Mouse (Mus musculus) MEL (cell line): ENCODE data around the gene Hlcs.

Source experiments
- CHD2 ChIP-seq: IDR thresholded peaks from 2 replicates; pipeline ENCODE4 v1.6.1; 2011; ENCODE audit warnings: low read length, improper control_type of control experiment
- CTCF ChIP-seq, 3 experiments: IDR thresholded peaks in 2 of 3; conservative IDR thresholded peaks in 1 of 3; 2 replicates each; pipeline ENCODE4 v1.5.1; 2011 to 2012; ENCODE audit warnings: low read length in 3 of 3, low read depth in 2 of 3, mild to moderate bottlenecking in 2 of 3, improper control_type of control experiment in 1 of 3, inconsistent platforms in 1 of 3, mixed read lengths in 1 of 3, moderate library complexity in 1 of 3; ENCODE audit not compliant: control insufficient read depth in 1 of 3, insufficient read depth in 1 of 3, poor library complexity in 1 of 3, severe bottlenecking in 1 of 3
- E2F4 ChIP-seq: IDR thresholded peaks from 2 replicates; pipeline ENCODE4 v1.6.1; 2011; ENCODE audit warnings: low read depth, low read length, improper control_type of control experiment, borderline replicate concordance
- EP300 ChIP-seq, 2 experiments: IDR thresholded peaks; 2 replicates each; pipeline ENCODE4 v1.6.1; 2011; ENCODE audit warnings: improper control_type of control experiment in 2 of 2, low read length in 2 of 2, low read depth in 1 of 2, mild to moderate bottlenecking in 1 of 2
- ETS1 ChIP-seq: IDR thresholded peaks from 2 replicates; pipeline ENCODE4 v1.6.1; 2012; ENCODE audit warnings: low read depth, mild to moderate bottlenecking, inconsistent platforms, low read length, improper control_type of control experiment, moderate library complexity
- GATA1 ChIP-seq: IDR thresholded peaks from 2 replicates; pipeline ENCODE4 v1.6.1; 2011; ENCODE audit warnings: low read depth, low read length, improper control_type of control experiment
- HCFC1 ChIP-seq: IDR thresholded peaks from 2 replicates; pipeline ENCODE4 v1.6.1; 2012; ENCODE audit warnings: low read depth, mild to moderate bottlenecking, inconsistent platforms, low read length, improper control_type of control experiment, moderate library complexity
- MAFK ChIP-seq: IDR thresholded peaks from 2 replicates; pipeline ENCODE4 v1.6.1; 2011; ENCODE audit warnings: low read depth, mild to moderate bottlenecking, low read length, improper control_type of control experiment, borderline replicate concordance
- MAX ChIP-seq: IDR thresholded peaks from 2 replicates; pipeline ENCODE4 v1.6.1; 2011; ENCODE audit warnings: low read length, improper control_type of control experiment
- POLR2A ChIP-seq, 2 experiments: IDR thresholded peaks; 2 replicates each; pipeline ENCODE4 v1.6.1; 2011 to 2012; ENCODE audit warnings: low read length in 2 of 2, mild to moderate bottlenecking in 2 of 2, control low read depth in 1 of 2, improper control_type of control experiment in 1 of 2, low read depth in 1 of 2, moderate library complexity in 1 of 2; ENCODE audit not compliant: control insufficient read depth in 1 of 2, insufficient read depth in 1 of 2, poor library complexity in 1 of 2
- ZC3H11A ChIP-seq: IDR thresholded peaks from 2 replicates; pipeline ENCODE4 v1.6.1; 2012; ENCODE audit warnings: low read depth, mild to moderate bottlenecking, inconsistent platforms, low read length, improper control_type of control experiment

GRCm38 (mm10) chr16:94162000-94162399 is 151.4 kb downstream of the Hlcs start:
- TF ChIP-seq CTCF (IDR thresholded peaks at IDR 0.05 in 2 of 3, conservative IDR thresholded peaks at IDR 0.05 in 1 of 3; ENCODE audit: control insufficient read depth in 1 of 3, insufficient read depth in 1 of 3, low read depth in 2 of 3, low read length in 3 of 3, poor library complexity in 1 of 3, severe bottlenecking in 1 of 3) (no peak), CHD2 (no peak), GATA1 (no peak), EP300 (IDR thresholded peaks at IDR 0.05; ENCODE audit: low read depth in 1 of 2, low read length in 2 of 2) (no peak), E2F4 (no peak), POLR2A (IDR thresholded peaks at IDR 0.05; ENCODE audit: control insufficient read depth in 1 of 2, insufficient read depth in 1 of 2, low read depth in 1 of 2, low read length in 2 of 2, poor library complexity in 1 of 2) (no peak), MAX (no peak), ZC3H11A (no peak), HCFC1 (no peak), ETS1 (no peak), MAFK (no peak)
